Mouse (Mus musculus) neural tube, embryonic 14.5 days (tissue): ENCODE measurements at regions not wholly inside any gene's neighbourhood (a gene's known extent, or its start where the extent isn't known, plus 50 kb on each side); places are given as distances from the start of the nearest gene placed in this dataset.

Experiments
- ATAC-seq: fragments of 200-750 bp; cut with Nextera tagmentation; 2 replicates; pipeline ENCODE4 v1.8.0; 2017; ENCODE audit warnings: low read depth, mild to moderate bottlenecking, moderate TSS enrichment, moderate library complexity
- H3K27ac ChIP-seq: fragments of 300-500 bp; sonication (generic); 2 replicates; pipeline ENCODE4 v1.5.1; 2014; ENCODE audit warnings: low read depth, mild to moderate bottlenecking, control low read depth, low read length, moderate library complexity, mixed read lengths
- H3K27me3 ChIP-seq: fragments of 300-500 bp; sonication (generic); 2 replicates; pipeline ENCODE4 v1.6.1; 2014; ENCODE audit warnings: low read length; ENCODE audit not compliant: control insufficient read depth, insufficient read depth
- H3K36me3 ChIP-seq: fragments of 300-500 bp; sonication (generic); 2 replicates; pipeline ENCODE4 v1.6.1; 2014; ENCODE audit warnings: low read length, mixed read lengths; ENCODE audit not compliant: control insufficient read depth, insufficient read depth
- H3K4me1 ChIP-seq: fragments of 300-500 bp; sonication (generic); 2 replicates; pipeline ENCODE4 v1.6.1; 2014; ENCODE audit warnings: low read length; ENCODE audit not compliant: control insufficient read depth, insufficient read depth
- H3K4me2 ChIP-seq: fragments of 300-500 bp; sonication (generic); 2 replicates; pipeline ENCODE4 v1.6.1; 2014; ENCODE audit warnings: mild to moderate bottlenecking, low read depth, low read length, control low read depth
- H3K4me3 ChIP-seq: fragments of 300-500 bp; sonication (generic); 2 replicates; pipeline ENCODE4 v1.5.1; 2014; ENCODE audit warnings: low read depth, low read length, control low read depth, mixed read lengths
- H3K9ac ChIP-seq: fragments of 300-500 bp; sonication (generic); replicated peaks from 2 replicates; pipeline ENCODE4 v1.6.1; 2014; ENCODE audit warnings: low read depth, mild to moderate bottlenecking, control low read depth, low read length, mixed read lengths
- H3K9me3 ChIP-seq: fragments of 300-500 bp; sonication (generic); 2 replicates; pipeline ENCODE4 v1.6.1; 2016; ENCODE audit warnings: low read length; ENCODE audit not compliant: control insufficient read depth
- WGBS: fragments of 180-500 bp; shearing (Covaris S2); extraction: QIAGEN DNeasy Blood & Tissue Kit; methylation state at CpG from one replicate; pipeline ENCODE4 v1.1.7; 2014; 5-methylcytosine and 5-hydroxymethylcytosine counted together

DNA sequence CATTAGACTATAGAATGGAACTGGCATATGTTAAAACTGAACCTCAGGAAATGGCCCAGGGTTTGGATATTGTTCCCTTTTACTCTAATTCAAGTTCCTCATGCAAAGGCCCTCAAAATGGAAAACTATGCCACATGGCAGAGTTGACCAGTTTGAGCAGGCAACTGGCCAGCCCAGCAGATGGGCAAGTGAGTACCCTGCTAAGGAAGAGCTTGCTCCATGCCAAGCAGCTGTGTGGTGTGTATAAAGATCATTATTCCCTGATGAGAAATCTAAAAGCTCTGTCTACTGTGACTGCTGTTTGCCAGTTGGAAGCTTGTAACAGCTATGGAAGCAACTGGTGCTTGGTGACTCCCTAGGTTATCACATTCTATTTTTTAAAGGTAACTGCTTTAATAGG is 453.4 kb upstream of the Foxg1 start:
- no peak overlapping the region for H3K27ac ChIP-seq
- H3K36me3 ChIP-seq, result no peaks in the 10 kb centered on the region
- no peak overlapping the region for H3K9ac ChIP-seq
- H3K9me3 ChIP-seq, result no peaks in the 10 kb centered on the region
- no peaks in the 10 kb centered on the region for H3K27me3 ChIP-seq
- H3K4me1 ChIP-seq, result no peaks in the 10 kb centered on the region
- H3K4me2 ChIP-seq, result no peak overlapping the region
- ATAC-seq, result peak; percentile 63; the same call in 1 of the 2 replicates
- H3K4me3 ChIP-seq, result no peak overlapping the region

DNA sequence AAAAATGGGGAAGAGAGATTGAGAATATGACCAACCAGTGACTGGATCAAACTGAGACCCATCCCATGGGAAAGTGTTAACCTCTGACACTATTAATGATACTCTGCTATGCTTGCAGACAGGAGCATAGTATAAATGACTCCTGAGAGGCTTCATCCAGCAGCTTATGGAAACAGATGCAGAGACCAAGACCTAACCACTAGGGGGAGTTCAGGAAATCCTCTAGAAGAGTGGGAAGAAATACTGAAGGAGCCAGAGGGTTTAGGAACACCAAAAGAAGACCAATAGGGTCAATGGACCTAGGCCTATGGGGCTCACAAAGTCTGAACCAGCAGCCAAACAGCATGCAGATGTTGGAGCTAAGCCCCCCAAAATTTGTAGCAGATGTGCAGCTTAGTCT is 436.0 kb upstream of the Foxg1 start:
- no peak for ATAC-seq
- H3K9ac ChIP-seq, result no peak overlapping the region
- H3K36me3 ChIP-seq, result no peaks in the 10 kb centered on the region
- no peaks in the 10 kb centered on the region for H3K4me1 ChIP-seq
- H3K27me3 ChIP-seq, result no peaks in the 10 kb centered on the region
- no peaks in the 10 kb centered on the region for H3K9me3 ChIP-seq
- H3K4me2 ChIP-seq, result no peak overlapping the region
- H3K4me3 ChIP-seq, result no peak overlapping the region
- no peak overlapping the region for H3K27ac ChIP-seq

DNA sequence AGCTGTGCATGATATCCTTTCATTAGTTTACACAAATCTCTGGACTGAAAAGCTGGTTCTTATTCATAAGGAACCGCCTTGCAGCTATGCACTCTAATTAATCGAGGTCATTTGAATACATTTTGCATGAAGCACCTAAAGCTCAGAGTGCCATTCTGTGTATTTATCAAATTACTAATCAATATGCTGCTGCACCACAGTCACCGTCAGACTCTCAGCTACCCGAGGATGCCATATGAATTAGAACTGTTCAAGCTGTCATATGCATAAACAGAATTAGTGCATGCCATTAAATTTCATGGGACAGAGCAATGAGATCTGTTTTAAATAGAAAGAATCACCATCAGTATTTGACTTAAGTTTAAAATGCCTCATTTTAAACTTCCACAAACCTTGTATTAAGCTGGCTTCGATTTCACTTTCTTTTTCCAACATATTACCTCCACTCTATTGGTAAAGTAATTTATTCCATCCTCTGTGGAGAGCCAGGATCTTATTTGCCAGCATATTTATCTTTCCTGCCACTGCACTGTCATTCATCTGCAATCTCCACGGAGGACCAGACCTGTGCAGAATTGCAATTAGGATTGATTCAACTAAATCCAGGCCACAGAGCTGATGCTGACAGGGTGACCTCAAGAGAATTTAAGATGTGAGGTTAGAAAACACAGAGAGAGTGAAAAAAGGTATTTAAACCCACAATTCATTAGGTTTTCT is 423.0 kb upstream of the Foxg1 start:
- WGBS, result 19% methylated on average over 6 of the region's 6 CpGs
- Histone ChIP-seq H3K4me3 (no peak overlapping the region), H3K4me1 (peaks cover 4% of the 10 kb centered on the region; the same call in 1 of the 2 replicates), H3K9ac (no peak overlapping the region), H3K4me2 (no peak overlapping the region), H3K9me3 (no peaks in the 10 kb centered on the region), H3K36me3 (no peaks in the 10 kb centered on the region), H3K27ac (peak overlapping the region; percentile 60), H3K27me3 (no peaks in the 10 kb centered on the region)
- peak; percentile 77 for ATAC-seq

DNA sequence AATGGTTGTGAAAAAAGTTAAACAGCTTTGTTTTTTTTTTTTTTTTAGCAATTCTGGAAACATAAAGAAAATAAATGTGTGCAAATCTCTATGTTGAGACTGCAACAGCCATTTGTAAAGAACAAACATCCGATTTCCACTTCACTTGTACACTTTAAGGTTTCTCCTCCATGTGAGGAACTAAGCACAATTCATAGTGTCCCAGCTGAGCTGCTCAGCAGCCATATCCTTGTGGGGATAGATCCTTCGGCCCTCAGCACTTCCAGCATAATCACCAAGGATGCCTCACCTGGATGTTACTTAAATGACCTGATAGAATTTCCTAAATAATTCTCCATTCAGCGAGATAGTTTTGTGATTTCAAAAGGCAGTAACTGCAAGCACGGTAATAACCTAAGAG is 422.4 kb upstream of the Foxg1 start:
- no peak for ATAC-seq
- Histone ChIP-seq H3K4me3 (no peak overlapping the region), H3K9me3 (no peaks in the 10 kb centered on the region), H3K36me3 (no peaks in the 10 kb centered on the region), H3K27me3 (no peaks in the 10 kb centered on the region), H3K9ac (no peak overlapping the region), H3K4me2 (no peak overlapping the region), H3K27ac (peak overlapping the region; percentile 31; the same call in 1 of the 2 replicates), H3K4me1 (peaks cover 4% of the 10 kb centered on the region; the same call in 1 of the 2 replicates)
- WGBS, result 56% methylated on average over 4 of the region's 4 CpGs

DNA sequence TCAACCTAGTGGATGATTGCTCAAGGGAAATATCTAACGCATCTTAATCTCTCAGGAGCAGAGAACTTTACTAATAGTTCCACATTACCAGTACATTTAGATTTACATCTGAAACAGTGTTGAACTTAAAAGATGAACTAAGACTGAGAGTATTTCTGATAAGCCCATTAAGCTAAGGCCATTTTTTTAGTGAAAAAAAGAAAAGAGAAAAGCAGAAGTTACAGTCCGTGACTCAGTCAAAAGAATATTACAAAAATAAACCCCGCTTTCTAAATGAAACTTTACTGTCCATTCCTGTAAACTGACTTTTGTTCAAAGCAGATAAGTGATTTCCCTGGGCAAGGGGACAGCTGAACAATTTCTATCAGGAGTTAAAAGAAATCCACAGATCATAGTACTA is 419.0 kb upstream of the Foxg1 start:
- no peak overlapping the region for H3K27ac ChIP-seq
- no peaks in the 10 kb centered on the region for H3K27me3 ChIP-seq
- H3K4me2 ChIP-seq, result no peak overlapping the region
- ATAC-seq, result no peak
- H3K4me1 ChIP-seq, result peaks cover 4% of the 10 kb centered on the region; the same call in 1 of the 2 replicates
- 89% methylated on average over 3 of the region's 3 CpGs for WGBS
- no peaks in the 10 kb centered on the region for H3K36me3 ChIP-seq
- no peak overlapping the region for H3K4me3 ChIP-seq
- no peaks in the 10 kb centered on the region for H3K9me3 ChIP-seq
- no peak overlapping the region for H3K9ac ChIP-seq
